Mouse (Mus musculus) G1E (cell line): ENCODE data around the gene Dusp6. TPM values are rescaled to one million over a fixed set of nuclear protein-coding genes. Genes with fewer than 3 reads are reported as not detected.

Source experiments
- ATAC-seq: 2 replicates; pipeline ENCODE4 v1.8.0; 2016; ENCODE audit warnings: mild to moderate bottlenecking; ENCODE audit not compliant: insufficient number of reproducible peaks, poor library complexity, low FRiP score, severe bottlenecking; ENCODE audit errors: extremely low read depth
- DNase-seq: peaks from one replicate; pipeline ENCODE4 v3.0.0; 2012; ENCODE audit warnings: low spot score
- H3K27me3 ChIP-seq: 2 replicates; pipeline ENCODE4 v1.6.1; 2012; ENCODE audit warnings: mild to moderate bottlenecking, low read length, inconsistent platforms; ENCODE audit not compliant: insufficient read depth
- H3K36me3 ChIP-seq: replicated peaks from 2 replicates; pipeline ENCODE3; 2012; ENCODE audit warnings: mild to moderate bottlenecking, inconsistent platforms
- H3K4me1 ChIP-seq: 2 replicates; pipeline ENCODE4 v1.6.1; 2012; ENCODE audit warnings: low read depth, low read length, inconsistent platforms, mixed read lengths; ENCODE audit not compliant: insufficient read depth
- H3K4me3 ChIP-seq: 2 replicates; pipeline ENCODE4 v1.5.1; 2012; ENCODE audit warnings: low read depth, mild to moderate bottlenecking, inconsistent platforms, low read length, moderate library complexity, mixed read lengths
- H3K9me3 ChIP-seq: replicated peaks from 2 replicates; pipeline ENCODE4 v1.6.1; 2012; ENCODE audit warnings: inconsistent platforms
- CTCF ChIP-seq: IDR thresholded peaks from 2 replicates; pipeline ENCODE4 v1.5.1; 2012; ENCODE audit warnings: low read depth, low read length, inconsistent platforms, mixed read lengths
- GATA1 ChIP-seq: IDR thresholded peaks from 2 replicates; pipeline ENCODE4 v1.6.1; 2012; ENCODE audit warnings: borderline replicate concordance, low read length, inconsistent platforms, mixed read lengths
- GATA2 ChIP-seq: IDR thresholded peaks from 2 replicates; pipeline ENCODE4 v1.6.1; 2012; ENCODE audit warnings: low read depth, low read length, inconsistent platforms, borderline replicate concordance
- POLR2AphosphoS5 ChIP-seq: IDR thresholded peaks from 2 replicates; pipeline ENCODE4 v1.6.1; 2012; ENCODE audit warnings: low read depth, low read length, inconsistent platforms; ENCODE audit not compliant: insufficient replicate concordance
- TAL1 ChIP-seq: conservative IDR thresholded peaks from 2 replicates; pipeline ENCODE4 v1.6.1; 2012; ENCODE audit warnings: low read depth, low read length, inconsistent platforms, mixed read lengths
- polyA plus RNA-seq: library from polyadenylated mRNA; stranded (reverse); fragments of >175 nt; gene quantifications from 2 replicates; pipeline ENCODE4 v1.2.3, GENCODE M21; 2012
- total RNA-seq, 2 experiments: library from RNA; stranded (forward) in 1 of 2; stranded (reverse) in 1 of 2; fragments of 200-1000 nt in 1 of 2; fragments of >200 nt in 1 of 2; fragmentation: Nextera tagmentation in 1 of 2; gene quantifications; 2 replicates each; pipeline ENCODE4 v1.2.3; 2014 to 2017

Dusp6 gene
- total and polyA plus RNA-seq, 3 experiments: 0.27 TPM; not detected in 2

DNA sequence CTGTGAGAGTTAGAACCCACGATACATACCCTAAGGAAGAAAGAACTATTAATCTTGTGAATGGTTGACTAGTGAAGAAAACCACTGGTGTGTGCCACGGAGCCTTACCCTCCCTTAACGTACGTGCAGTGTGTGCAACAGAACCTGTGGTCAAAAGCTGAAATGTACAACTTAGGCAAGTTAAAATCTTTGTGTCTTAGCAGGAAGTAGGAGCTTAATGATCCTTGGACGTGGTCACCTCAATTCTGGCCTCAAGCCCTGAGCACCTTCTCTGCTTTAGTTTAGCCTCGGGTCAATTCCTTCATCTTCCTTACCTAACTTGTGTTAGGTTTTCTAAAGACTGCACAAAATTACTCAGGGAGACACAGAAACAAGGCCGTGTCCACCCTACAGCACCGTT is 3.2 kb upstream of the Dusp6 start:
- no peaks in the 10 kb centered on the region for H3K27me3 ChIP-seq
- ATAC-seq (no peak), DNase-seq (no peak)
- H3K4me1 ChIP-seq: no peaks in the 10 kb centered on the region
- TF ChIP-seq GATA2 (no peak), POLR2AphosphoS5 (no peak), GATA1 (no peak), TAL1 (no peak), CTCF (no peak)
- H3K9me3 ChIP-seq: peaks cover 46% of the 10 kb centered on the region
- H3K4me3 ChIP-seq: no peak overlapping the region
- no peaks in the 10 kb centered on the region for H3K36me3 ChIP-seq

DNA sequence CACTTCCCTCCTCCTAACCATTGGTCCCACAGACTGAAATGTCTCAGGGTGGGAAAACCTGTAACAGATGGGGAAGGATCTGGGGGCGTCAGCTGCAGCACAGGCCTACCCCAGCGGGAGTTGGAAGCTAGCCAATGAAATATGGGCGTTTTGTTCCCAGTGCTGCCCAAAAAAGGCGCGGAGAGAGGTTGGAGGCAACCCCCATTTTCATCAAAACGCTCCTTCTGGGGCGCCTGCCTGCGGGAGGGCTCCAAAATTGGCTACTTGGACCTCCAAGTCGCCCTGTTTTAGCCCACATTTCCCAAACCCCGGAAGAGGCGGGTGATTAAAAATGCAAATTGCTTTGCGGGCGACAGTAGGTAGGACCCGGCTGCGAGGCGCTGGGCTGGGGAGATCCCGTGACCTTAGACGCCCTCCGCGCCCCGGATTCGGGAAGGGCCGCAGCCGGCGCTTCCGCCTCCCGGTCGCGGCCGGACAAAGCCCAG is 1.8 kb upstream of the Dusp6 start:
- no peaks in the 10 kb centered on the region for H3K27me3 ChIP-seq
- H3K4me1 ChIP-seq: no peaks in the 10 kb centered on the region

DNA sequence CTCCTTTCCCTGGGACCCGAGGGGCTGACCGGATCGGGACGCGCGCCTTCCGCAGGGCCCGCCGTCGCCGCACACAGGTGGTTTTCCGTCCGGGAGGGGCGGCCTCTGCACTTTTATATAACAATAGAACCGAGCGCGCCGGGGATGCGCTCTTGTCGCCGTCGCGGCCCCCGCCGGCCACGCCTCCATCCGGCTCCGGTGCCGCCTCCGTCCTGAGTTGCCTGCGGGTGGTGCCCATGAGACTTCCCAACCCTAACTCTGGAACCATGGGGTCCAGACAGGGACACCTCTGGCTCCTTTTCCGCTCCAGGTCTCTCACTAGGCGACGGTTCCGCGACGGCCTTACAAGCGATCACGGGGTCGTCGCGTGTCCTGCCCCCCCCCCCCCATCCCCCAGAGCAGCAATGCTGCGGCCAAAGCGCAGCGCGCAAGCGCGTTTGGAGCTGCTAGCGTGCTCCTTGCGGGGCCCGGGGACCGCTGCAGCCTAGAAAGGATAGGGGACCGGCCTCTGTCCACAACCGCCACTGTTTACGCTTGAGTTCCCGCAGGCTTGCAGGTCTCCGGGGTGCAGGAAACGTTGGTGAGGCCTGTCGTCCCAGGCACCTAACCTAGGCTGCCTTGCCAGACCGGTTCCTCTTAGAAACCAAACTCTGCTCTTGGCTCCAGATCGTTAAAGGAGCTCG is 1.3 kb upstream of the Dusp6 start:
- no peak for DNase-seq
- no peak for ATAC-seq
- no peaks in the 10 kb centered on the region for H3K4me1 ChIP-seq
- H3K27me3 ChIP-seq: no peaks in the 10 kb centered on the region
- H3K9me3 ChIP-seq: peaks cover 55% of the 10 kb centered on the region
- no peak overlapping the region; the same call in 1 of the 2 replicates for H3K4me3 ChIP-seq
- TF ChIP-seq GATA1: no peak
- TF ChIP-seq TAL1: no peak
- no peak for TF ChIP-seq CTCF
- no peak for TF ChIP-seq GATA2
- no peak for TF ChIP-seq POLR2AphosphoS5
- H3K36me3 ChIP-seq: no peaks in the 10 kb centered on the region

More for the DNA sequence above, 1.8 kb upstream of the Dusp6 start:
- H3K36me3 ChIP-seq: no peaks in the 10 kb centered on the region
- TF ChIP-seq POLR2AphosphoS5 (no peak), CTCF (no peak)
- ATAC-seq (no peak), DNase-seq (no peak)
- peaks cover 53% of the 10 kb centered on the region for H3K9me3 ChIP-seq
- H3K4me3 ChIP-seq: no peak overlapping the region; the same call in 1 of the 2 replicates

DNA sequence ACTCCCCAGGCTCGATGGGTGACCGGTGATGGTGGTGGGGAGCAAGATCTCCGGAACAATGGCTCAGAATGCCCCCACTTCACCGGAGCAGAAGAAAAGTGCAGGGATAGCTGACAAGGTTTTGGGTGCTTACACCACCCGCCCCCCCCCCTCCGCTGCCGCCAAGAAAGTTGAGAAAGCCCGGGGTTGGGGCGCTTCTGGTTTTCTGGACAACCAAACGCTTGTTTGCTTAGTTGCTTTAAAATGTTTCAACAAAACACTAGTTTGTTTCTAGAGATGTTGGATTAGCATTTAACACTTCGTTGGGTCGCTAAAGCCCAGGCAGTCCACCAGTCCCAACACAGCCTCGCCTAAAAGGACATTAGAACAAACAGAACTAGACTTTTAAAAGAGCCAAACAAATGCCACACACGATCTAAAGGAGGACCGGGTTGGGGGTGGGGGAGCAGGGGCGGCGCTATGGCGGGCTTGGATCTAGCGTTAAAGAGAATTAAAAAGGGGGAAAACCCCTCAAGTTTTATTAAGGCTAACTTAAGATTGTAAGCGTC is 638 bp upstream of the Dusp6 start:
- Histone ChIP-seq H3K27me3 (no peaks in the 10 kb centered on the region), H3K4me1 (no peaks in the 10 kb centered on the region), H3K9me3 (peaks cover 55% of the 10 kb centered on the region), H3K36me3 (no peaks in the 10 kb centered on the region), H3K4me3 (no peak overlapping the region)
- DNase-seq (no peak), ATAC-seq (no peak)
- TF ChIP-seq CTCF: no peak
- no peak for TF ChIP-seq GATA2
- TF ChIP-seq POLR2AphosphoS5: no peak
- TF ChIP-seq GATA1: no peak
- no peak for TF ChIP-seq TAL1

DNA sequence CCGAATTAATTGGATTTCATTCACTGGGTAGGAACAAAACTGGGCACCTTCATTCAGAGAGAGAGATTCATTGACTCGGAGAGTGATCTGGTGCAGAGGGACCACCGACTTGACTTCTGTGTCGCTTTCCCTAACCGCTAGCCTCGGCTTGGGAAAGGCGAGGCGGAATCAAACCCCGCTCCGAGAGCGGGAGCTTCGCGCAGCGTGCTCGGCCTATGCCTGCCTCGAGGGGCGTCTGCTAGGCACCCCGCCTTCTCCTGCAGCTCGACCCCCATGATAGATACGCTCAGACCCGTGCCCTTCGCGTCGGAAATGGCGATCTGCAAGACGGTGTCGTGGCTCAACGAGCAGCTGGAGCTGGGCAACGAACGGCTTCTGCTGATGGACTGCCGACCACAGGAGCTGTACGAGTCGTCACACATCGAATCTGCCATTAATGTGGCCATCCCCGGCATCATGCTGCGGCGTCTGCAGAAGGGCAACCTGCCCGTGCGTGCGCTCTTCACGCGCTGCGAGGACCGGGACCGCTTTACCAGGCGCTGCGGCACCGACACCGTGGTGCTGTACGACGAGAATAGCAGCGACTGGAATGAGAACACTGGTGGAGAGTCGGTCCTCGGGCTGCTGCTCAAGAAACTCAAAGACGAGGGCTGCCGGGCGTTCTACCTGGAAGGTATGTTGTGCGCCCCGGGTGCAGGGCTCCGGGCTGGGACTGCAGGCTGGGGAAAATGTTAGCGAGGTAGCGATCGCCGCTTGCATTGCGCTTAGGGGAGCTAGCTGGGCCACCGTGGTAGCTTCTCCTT is 589 bp downstream of the Dusp6 start:
- no peak for ATAC-seq
- no peak for TF ChIP-seq POLR2AphosphoS5
- no peak for TF ChIP-seq CTCF
- no peak for TF ChIP-seq GATA2
- TF ChIP-seq GATA1: no peak
- no peak for TF ChIP-seq TAL1

DNA sequence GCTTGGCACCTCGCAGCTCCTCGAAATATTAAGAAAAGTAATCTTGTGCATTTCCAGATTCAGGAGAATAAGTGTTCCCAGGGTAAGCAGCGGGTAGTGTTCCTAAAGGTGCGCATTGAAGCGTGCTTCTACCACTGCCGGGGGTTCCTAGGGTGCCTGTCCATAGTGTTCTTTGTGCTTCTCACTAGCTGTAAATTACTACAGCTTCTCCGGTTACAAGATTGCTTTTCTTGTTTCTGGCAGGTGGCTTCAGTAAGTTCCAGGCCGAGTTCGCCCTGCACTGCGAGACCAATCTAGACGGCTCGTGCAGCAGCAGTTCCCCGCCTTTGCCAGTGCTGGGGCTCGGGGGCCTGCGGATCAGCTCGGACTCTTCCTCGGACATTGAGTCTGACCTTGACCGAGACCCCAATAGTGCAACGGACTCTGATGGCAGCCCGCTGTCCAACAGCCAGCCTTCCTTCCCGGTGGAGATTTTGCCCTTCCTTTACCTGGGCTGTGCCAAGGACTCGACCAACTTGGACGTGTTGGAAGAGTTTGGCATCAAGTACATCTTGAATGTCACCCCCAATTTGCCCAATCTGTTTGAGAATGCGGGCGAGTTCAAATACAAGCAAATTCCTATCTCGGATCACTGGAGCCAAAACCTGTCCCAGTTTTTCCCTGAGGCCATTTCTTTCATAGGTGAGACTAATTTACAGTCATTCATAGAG is 1.4 kb downstream of the Dusp6 start:
- Histone ChIP-seq H3K4me3 (no peak overlapping the region), H3K27me3 (no peaks in the 10 kb centered on the region), H3K4me1 (no peaks in the 10 kb centered on the region), H3K36me3 (no peaks in the 10 kb centered on the region), H3K9me3 (peaks cover 58% of the 10 kb centered on the region)
- DNase-seq (no peak), ATAC-seq (no peak)
- no peak for TF ChIP-seq GATA2
- TF ChIP-seq POLR2AphosphoS5: no peak
- no peak for TF ChIP-seq TAL1
- TF ChIP-seq CTCF: no peak
- TF ChIP-seq GATA1: no peak

More for the DNA sequence above, 589 bp downstream of the Dusp6 start:
- Histone ChIP-seq H3K36me3 (no peaks in the 10 kb centered on the region), H3K4me3 (peak overlapping the region; percentile 37; the same call in 1 of the 2 replicates), H3K27me3 (no peaks in the 10 kb centered on the region), H3K4me1 (no peaks in the 10 kb centered on the region), H3K9me3 (peaks cover 52% of the 10 kb centered on the region)
- no peak for DNase-seq
